7 mouse cellular contexts compared by ENCODE assay signal in genomic region chr11:70021264-70022132, GRCm38 (mm10). TPM values are rescaled to one million over a fixed set of nuclear protein-coding genes. Genes with fewer than 3 reads are reported as not detected.
DNase-seq lines count a peak whose midpoint lies in the region; ATAC-seq lines count a peak whose summit lies in the region.

No protein-coding gene starts in this region.

- peak overlapping the region; percentile 56 for H3K4me3 ChIP-seq in intestine, embryonic 16.5 days (ENCODE audit: low read length)
- H3K4me3 ChIP-seq in midbrain, embryonic 11.5 days (ENCODE audit: low read depth, low read length) = peak overlapping the region; percentile 38

- 0 out of 2 replicates have a peak, but pooled peaks cover 2% of the 10 kb centered on the region for H3K27me3 ChIP-seq in intestine, embryonic 16.5 days (replicated peaks; ENCODE audit: control insufficient read depth, insufficient read depth, low read length)
- no peaks in the 10 kb centered on the region for H3K27me3 ChIP-seq in midbrain, embryonic 11.5 days (ENCODE audit: control insufficient read depth, insufficient read depth, low read length)

- under 1% methylated on average over 39 of the region's 40 CpGs for WGBS in intestine, embryonic 16.5 days
- 1% methylated on average over 40 of the region's 40 CpGs for WGBS in midbrain, embryonic 11.5 days

- H3K9me3 ChIP-seq in intestine, embryonic 16.5 days (ENCODE audit: control insufficient read depth, low read length) = no peaks in the 10 kb centered on the region
- no peaks in the 10 kb centered on the region for H3K9me3 ChIP-seq in midbrain, embryonic 11.5 days (ENCODE audit: control insufficient read depth, low read length)

- peak overlapping the region; percentile 69 for H3K27ac ChIP-seq in intestine, embryonic 16.5 days (ENCODE audit: low read length)
- peak overlapping the region; percentile 69 for H3K27ac ChIP-seq in midbrain, embryonic 11.5 days (ENCODE audit: low read depth, low read length)

- peak; percentile 79 for ATAC-seq in intestine, embryonic 16.5 days
- peak; percentile 86 for ATAC-seq in midbrain, embryonic 11.5 days (ENCODE audit: low FRiP score)

- H3K36me3 ChIP-seq in intestine, embryonic 16.5 days (ENCODE audit: control insufficient read depth, insufficient read depth, low read length) = no peaks in the 10 kb centered on the region
- no peaks in the 10 kb centered on the region for H3K36me3 ChIP-seq in midbrain, embryonic 11.5 days (ENCODE audit: control insufficient read depth, insufficient read depth, low read length)

- H3K4me2 ChIP-seq in intestine, embryonic 16.5 days (ENCODE audit: low read depth, low read length) = peak overlapping the region; percentile 89
- H3K4me2 ChIP-seq in midbrain, embryonic 11.5 days = peak overlapping the region; percentile 87

- intact Hi-C loops in gastrocnemius, postnatal 36 days (cut with DNase I) = no loop called here
- intact Hi-C loops in left cerebral cortex, postnatal 36 days (cut with DNase I) = no loop called here

- H3K9ac ChIP-seq in intestine, embryonic 16.5 days (ENCODE audit: low read depth, low read length) = peak overlapping the region; percentile 52; the same call in 1 of the 2 replicates
- H3K9ac ChIP-seq in midbrain, embryonic 11.5 days (ENCODE audit: low read length) = peak overlapping the region; percentile 40; the same call in 1 of the 2 replicates

- DNase-seq in adrenal gland, adult 2 months = peak; percentile 97
- peak; percentile 97 for DNase-seq in embryo, embryonic 11.5 days (ENCODE audit: low read depth, low spot score)
- peak; percentile 96 to 97 for DNase-seq in gastrocnemius, postnatal 36 days
- peak; percentile 94 to 96 for DNase-seq in left cerebral cortex, postnatal 36 days (ENCODE audit: low spot score in 2 of 2)
- peak; percentile 100 for DNase-seq in midbrain, embryonic 11.5 days (ENCODE audit: low spot score, missing footprints)
- DNase-seq in skeletal muscle tissue, adult 2 months (ENCODE audit: low read depth, low spot score) = peak; percentile 97

- peaks cover 42% of the 10 kb centered on the region for H3K4me1 ChIP-seq in intestine, embryonic 16.5 days (ENCODE audit: control insufficient read depth, insufficient read depth, low read length)
- peaks cover 67% of the 10 kb centered on the region for H3K4me1 ChIP-seq in midbrain, embryonic 11.5 days (ENCODE audit: control insufficient read depth, insufficient read depth, low read length)

RNA-seq across cellular contexts. Expression of gene Dlg4, which starts 4.8 kb away (rescaled TPM):
- total RNA-seq in adrenal gland, adult 2 months (2021) = 10 to 100 TPM; 22.9 to 32.4 TPM
- polyA plus RNA-seq in adrenal gland, adult 2 months (2012; rRNA removed) = 21.7 and 22.1 TPM in 2 replicates
- total RNA-seq in gastrocnemius, postnatal 36 days (2021) = 1 to 10 TPM; 4.9 to 6.5 TPM
- polyA plus RNA-seq in intestine, embryonic 16.5 days (2015; fragmentation: Nextera tagmentation; extraction: Ambion mirVana) = 5.1 and 6.1 TPM in 2 replicates
- total RNA-seq in left cerebral cortex, postnatal 36 days (2021) = 100 to 1,000 TPM; 867 to 894 TPM
- 11.2 and 15.2 TPM in 2 replicates for polyA plus RNA-seq in midbrain, embryonic 11.5 days (2014; fragmentation: Nextera tagmentation; extraction: Ambion mirVana)

RNA-seq across cellular contexts. Expression of gene Acadvl, which starts 6.3 kb away (rescaled TPM):
- total RNA-seq in adrenal gland, adult 2 months (2021) = 100 to 1,000 TPM; 426 to 754 TPM
- 171 and 186 TPM in 2 replicates for polyA plus RNA-seq in adrenal gland, adult 2 months (2012; rRNA removed)
- 100 to 1,000 TPM; 320 to 384 TPM for total RNA-seq in gastrocnemius, postnatal 36 days (2021)
- 172 and 189 TPM in 2 replicates for polyA plus RNA-seq in intestine, embryonic 16.5 days (2015; fragmentation: Nextera tagmentation; extraction: Ambion mirVana)
- 10 to 100 TPM; 54.3 to 58.5 TPM for total RNA-seq in left cerebral cortex, postnatal 36 days (2021)
- polyA plus RNA-seq in midbrain, embryonic 11.5 days (2014; fragmentation: Nextera tagmentation; extraction: Ambion mirVana) = 46.5 and 47.8 TPM in 2 replicates

RNA-seq across cellular contexts. Expression of gene Dvl2, which starts 21.1 kb away (rescaled TPM):
- 10 to 100 TPM; 11.2 to 12.2 TPM for total RNA-seq in adrenal gland, adult 2 months (2021)
- polyA plus RNA-seq in adrenal gland, adult 2 months (2012; rRNA removed) = 20.2 and 22.2 TPM in 2 replicates
- total RNA-seq in gastrocnemius, postnatal 36 days (2021) = 1 to 10 TPM; 3.3 to 4.6 TPM
- 23.8 and 26.0 TPM in 2 replicates for polyA plus RNA-seq in intestine, embryonic 16.5 days (2015; fragmentation: Nextera tagmentation; extraction: Ambion mirVana)
- total RNA-seq in left cerebral cortex, postnatal 36 days (2021) = 10 to 100 TPM; 25.4 to 36.0 TPM
- 29.0 and 30.0 TPM in 2 replicates for polyA plus RNA-seq in midbrain, embryonic 11.5 days (2014; fragmentation: Nextera tagmentation; extraction: Ambion mirVana)

RNA-seq across cellular contexts. Expression of gene Phf23, which starts 25.9 kb away (rescaled TPM):
- total RNA-seq in adrenal gland, adult 2 months (2021) = 10 to 100 TPM; 52.2 to 57.6 TPM
- 9.7 and 19.0 TPM in 2 replicates for polyA plus RNA-seq in adrenal gland, adult 2 months (2012; rRNA removed)
- 10 to 100 TPM; 12.6 to 16.5 TPM for total RNA-seq in gastrocnemius, postnatal 36 days (2021)
- 49.7 and 53.1 TPM in 2 replicates for polyA plus RNA-seq in intestine, embryonic 16.5 days (2015; fragmentation: Nextera tagmentation; extraction: Ambion mirVana)
- total RNA-seq in left cerebral cortex, postnatal 36 days (2021) = 10 to 100 TPM; 41.3 to 46.1 TPM
- polyA plus RNA-seq in midbrain, embryonic 11.5 days (2014; fragmentation: Nextera tagmentation; extraction: Ambion mirVana) = 51.5 and 53.4 TPM in 2 replicates

RNA-seq across cellular contexts. Expression of gene Gabarap, which starts 30.6 kb away (rescaled TPM):
- total RNA-seq in adrenal gland, adult 2 months (2021) = 100 to 1,000 TPM; 487 to 580 TPM
- polyA plus RNA-seq in adrenal gland, adult 2 months (2012; rRNA removed) = 226 and 315 TPM in 2 replicates
- total RNA-seq in gastrocnemius, postnatal 36 days (2021) = 100 to 1,000 TPM; 142 to 178 TPM
- 639 and 679 TPM in 2 replicates for polyA plus RNA-seq in intestine, embryonic 16.5 days (2015; fragmentation: Nextera tagmentation; extraction: Ambion mirVana)
- 100 to 1,000 TPM; 199 to 219 TPM for total RNA-seq in left cerebral cortex, postnatal 36 days (2021)
- 566 and 590 TPM in 2 replicates for polyA plus RNA-seq in midbrain, embryonic 11.5 days (2014; fragmentation: Nextera tagmentation; extraction: Ambion mirVana)

Comparison
In these comparisons a context has a peak if more than half of its experiments do, and no peak if none do; other contexts are left out.
1. Peak in every context shown above with its lines: DNase-seq, ATAC-seq, H3K4me3 ChIP-seq and H3K27ac ChIP-seq.
2. RNA of gene Dlg4, which starts 4.8 kb away (total RNA-seq): 867 to 894 TPM in left cerebral cortex, postnatal 36 days; 22.9 to 32.4 TPM in adrenal gland, adult 2 months and 4.9 to 6.5 TPM in gastrocnemius, postnatal 36 days; every median in the first group is over 10 times any median in the second.
3. RNA of gene Acadvl, which starts 6.3 kb away (total RNA-seq): 426 to 754 TPM in adrenal gland, adult 2 months and 320 to 384 TPM in gastrocnemius, postnatal 36 days; 54.3 to 58.5 TPM in left cerebral cortex, postnatal 36 days; every median in the first group is over 4 times any median in the second.